Mouse (Mus musculus) cerebellum, adult 2 months (tissue): ENCODE results near the gene Gm20481.
"Not testable (repeated sequence)": the region's sequence is repeated elsewhere in the genome, so short reads cannot be mapped to it uniquely, and the experiment has no call there.

Experiments
- CTCF ChIP-seq: fragments of 200-500 bp; IDR thresholded peaks from 2 replicates; pipeline ENCODE4 v1.5.1; 2011; ENCODE audit warnings: low read depth, mild to moderate bottlenecking, control low read depth, low read length, moderate library complexity, borderline replicate concordance; ENCODE audit not compliant: insufficient read depth
- POLR2A ChIP-seq: fragments of 200-500 bp; IDR thresholded peaks from 2 replicates; pipeline ENCODE4 v1.6.1; 2011; ENCODE audit warnings: low read length, control low read depth, borderline replicate concordance; ENCODE audit not compliant: insufficient read depth

DNA sequence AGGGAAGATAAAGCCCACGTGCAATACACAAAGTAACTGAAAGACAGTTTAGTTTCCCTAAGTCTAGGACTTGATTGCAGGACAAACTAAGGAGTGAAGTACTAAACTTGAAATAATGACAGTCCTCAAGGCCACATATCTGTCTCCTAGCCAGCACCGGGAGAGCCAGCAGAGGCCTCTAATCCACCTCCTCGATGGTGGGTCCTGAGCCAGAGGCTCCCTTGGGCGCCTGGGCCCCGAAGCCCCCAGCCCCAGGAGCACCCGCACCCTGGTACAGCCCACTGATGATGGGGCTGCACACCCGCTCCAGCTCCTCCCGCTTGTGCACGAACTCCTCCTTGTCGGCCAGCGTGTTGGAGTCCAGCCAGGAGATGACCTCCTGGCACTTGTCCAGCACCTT lies at the start of gene Gm20481:
- not testable (repeated sequence) for TF ChIP-seq POLR2A, CTCF
